Mouse (Mus musculus): ENCODE measurements around the gene Fbxo34. TPM values are rescaled to one million over a fixed set of nuclear protein-coding genes. Genes with fewer than 3 reads are reported as not detected.

Fbxo34 gene
- polyA plus RNA-seq, 1 experiment from 2014 or later: 23.5 TPM

- no peak overlapping the region for H3K9ac ChIP-seq (ENCODE audit: low read depth, low read length)
- no peak overlapping the region for H3K4me2 ChIP-seq (ENCODE audit: low read depth, low read length)
- WGBS: 77% methylated on average over 3 of the region's 3 CpGs
- ATAC-seq (ENCODE audit: low read depth): no peak
- H3K36me3 ChIP-seq (ENCODE audit: control insufficient read depth, insufficient read depth, low read length): no peaks in the 10 kb centered on the region; the same call in 1 of the 2 replicates
- H3K27ac ChIP-seq (replicated peaks; ENCODE audit: low read depth, low read length): no peak overlapping the region
- H3K27me3 ChIP-seq (replicated peaks; ENCODE audit: control insufficient read depth, insufficient read depth, low read length): no peaks in the 10 kb centered on the region
- no peak overlapping the region for H3K4me3 ChIP-seq (ENCODE audit: low read depth, low read length)
- H3K4me1 ChIP-seq (ENCODE audit: control insufficient read depth, insufficient read depth, low read length): no peaks in the 10 kb centered on the region
- H3K9me3 ChIP-seq (ENCODE audit: control insufficient read depth, low read length): no peaks in the 10 kb centered on the region
- no peak for DNase-seq (ENCODE audit: low spot score)
These were observed 46.9 kb downstream of the Fbxo34 start for GRCm38 (mm10) chr14:47497166-47497565.

- no peak overlapping the region for H3K4me3 ChIP-seq (ENCODE audit: low read depth, low read length)
- no peaks in the 10 kb centered on the region for H3K4me1 ChIP-seq (ENCODE audit: control insufficient read depth, insufficient read depth, low read length)
- H3K36me3 ChIP-seq (ENCODE audit: control insufficient read depth, insufficient read depth, low read length): no peaks in the 10 kb centered on the region; the same call in 1 of the 2 replicates
- DNase-seq (ENCODE audit: low spot score) (no peak), ATAC-seq (ENCODE audit: low read depth) (no peak)
- H3K4me2 ChIP-seq (ENCODE audit: low read depth, low read length): no peak overlapping the region
- no peaks in the 10 kb centered on the region for H3K9me3 ChIP-seq (ENCODE audit: control insufficient read depth, low read length)
- no peak overlapping the region for H3K27ac ChIP-seq (replicated peaks; ENCODE audit: low read depth, low read length)
- 59% methylated on average over 5 of the region's 5 CpGs for WGBS
- H3K27me3 ChIP-seq (replicated peaks; ENCODE audit: control insufficient read depth, insufficient read depth, low read length): no peaks in the 10 kb centered on the region
- H3K9ac ChIP-seq (ENCODE audit: low read depth, low read length): no peak overlapping the region
These were observed 48.4 kb downstream of the Fbxo34 start for GRCm38 (mm10) chr14:47498632-47499031.

GRCm38 (mm10) chr14:47504036-47504435 is 53.8 kb downstream of the Fbxo34 start:
- 81% methylated on average over 3 of the region's 3 CpGs for WGBS
- ATAC-seq (ENCODE audit: low read depth): no peak

DNA sequence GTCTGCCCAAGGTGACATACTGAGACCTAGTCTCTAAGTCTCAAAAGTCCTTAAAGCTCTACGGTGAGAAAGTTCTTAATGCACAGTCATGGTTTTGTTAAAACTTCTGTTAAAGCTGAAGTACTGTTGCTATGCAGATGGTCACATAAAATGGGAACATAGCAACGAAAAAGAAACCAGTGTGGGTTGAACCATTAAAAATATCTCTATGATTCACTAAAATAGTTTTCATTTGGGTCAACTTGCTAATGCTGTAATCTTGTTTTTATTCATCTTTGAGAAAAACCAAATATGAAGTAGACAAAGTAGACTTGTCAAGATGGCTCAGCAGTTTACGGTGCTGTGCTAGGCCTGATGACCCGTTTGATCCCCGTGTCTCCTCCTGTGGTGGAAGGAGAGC is 56.5 kb downstream of the Fbxo34 start:
- no peak overlapping the region for H3K9ac ChIP-seq (ENCODE audit: low read depth, low read length)
- H3K27ac ChIP-seq (replicated peaks; ENCODE audit: low read depth, low read length): no peak overlapping the region
- no peaks in the 10 kb centered on the region for H3K27me3 ChIP-seq (replicated peaks; ENCODE audit: control insufficient read depth, insufficient read depth, low read length)
- no peak overlapping the region for H3K4me2 ChIP-seq (ENCODE audit: low read depth, low read length)
- H3K4me3 ChIP-seq (ENCODE audit: low read depth, low read length): no peak overlapping the region
- ATAC-seq (ENCODE audit: low read depth) (no peak), DNase-seq (ENCODE audit: low spot score) (no peak)
- H3K4me1 ChIP-seq (ENCODE audit: control insufficient read depth, insufficient read depth, low read length): no peaks in the 10 kb centered on the region
- WGBS: 95% methylated on average over 5 of the region's 5 CpGs
- peaks cover 5% of the 10 kb centered on the region; the same call in 1 of the 2 replicates for H3K36me3 ChIP-seq (ENCODE audit: control insufficient read depth, insufficient read depth, low read length)
- no peaks in the 10 kb centered on the region for H3K9me3 ChIP-seq (ENCODE audit: control insufficient read depth, low read length)

More at GRCm38 (mm10) chr14:47504036-47504435, 53.8 kb downstream of the Fbxo34 start:
- Histone ChIP-seq H3K36me3 (ENCODE audit: control insufficient read depth, insufficient read depth, low read length) (peaks cover 5% of the 10 kb centered on the region; the same call in 1 of the 2 replicates), H3K4me2 (ENCODE audit: low read depth, low read length) (no peak overlapping the region), H3K4me1 (ENCODE audit: control insufficient read depth, insufficient read depth, low read length) (no peaks in the 10 kb centered on the region), H3K9me3 (ENCODE audit: control insufficient read depth, low read length) (no peaks in the 10 kb centered on the region), H3K9ac (ENCODE audit: low read depth, low read length) (no peak overlapping the region), H3K27me3 (replicated peaks; ENCODE audit: control insufficient read depth, insufficient read depth, low read length) (no peaks in the 10 kb centered on the region), H3K4me3 (ENCODE audit: low read depth, low read length) (no peak overlapping the region), H3K27ac (replicated peaks; ENCODE audit: low read depth, low read length) (no peak overlapping the region)
- no peak for DNase-seq (ENCODE audit: low spot score)

DNA sequence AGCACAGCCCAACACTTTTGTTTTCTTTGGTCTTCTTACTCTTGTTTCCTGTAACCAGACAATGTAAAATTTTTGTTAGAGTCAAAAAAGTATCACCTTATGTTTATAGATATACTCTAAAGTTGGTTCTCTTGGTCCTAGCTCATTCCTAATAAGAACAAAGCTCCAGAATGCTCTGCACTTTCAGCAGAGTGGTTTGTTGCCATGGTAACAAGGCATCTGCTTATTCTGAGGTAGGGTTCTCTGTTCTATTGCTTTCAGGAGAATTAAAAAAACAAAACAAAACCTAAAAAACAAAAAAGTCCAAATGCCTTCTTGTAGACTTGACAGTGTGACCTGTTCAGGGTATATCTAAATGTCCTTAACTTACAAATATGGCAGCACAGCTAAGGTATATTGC is 57.8 kb downstream of the Fbxo34 start:
- no peak overlapping the region for H3K4me3 ChIP-seq (ENCODE audit: low read depth, low read length)

GRCm38 (mm10) chr14:47510244-47510643 is 60.0 kb downstream of the Fbxo34 start:
- no peak for ATAC-seq (ENCODE audit: low read depth)
- no peaks in the 10 kb centered on the region for H3K4me1 ChIP-seq (ENCODE audit: control insufficient read depth, insufficient read depth, low read length)
- H3K9me3 ChIP-seq (ENCODE audit: control insufficient read depth, low read length): no peaks in the 10 kb centered on the region
- H3K27ac ChIP-seq (replicated peaks; ENCODE audit: low read depth, low read length): no peak overlapping the region
- no peak overlapping the region for H3K9ac ChIP-seq (ENCODE audit: low read depth, low read length)
- DNase-seq (ENCODE audit: low spot score): no peak
- WGBS: 83% methylated on average over 4 of the region's 4 CpGs
- no peak overlapping the region for H3K4me3 ChIP-seq (ENCODE audit: low read depth, low read length)
- H3K36me3 ChIP-seq (ENCODE audit: control insufficient read depth, insufficient read depth, low read length): 0 out of 2 replicates have a peak, but pooled peaks cover 3% of the 10 kb centered on the region
- no peak overlapping the region for H3K4me2 ChIP-seq (ENCODE audit: low read depth, low read length)
- no peaks in the 10 kb centered on the region for H3K27me3 ChIP-seq (replicated peaks; ENCODE audit: control insufficient read depth, insufficient read depth, low read length)

More for the DNA sequence above, 57.8 kb downstream of the Fbxo34 start:
- H3K27ac ChIP-seq (replicated peaks; ENCODE audit: low read depth, low read length): no peak overlapping the region
- ATAC-seq (ENCODE audit: low read depth): no peak
- no peaks in the 10 kb centered on the region for H3K27me3 ChIP-seq (replicated peaks; ENCODE audit: control insufficient read depth, insufficient read depth, low read length)
- H3K9ac ChIP-seq (ENCODE audit: low read depth, low read length): no peak overlapping the region
- no peak for DNase-seq (ENCODE audit: low spot score)
- no peak overlapping the region for H3K4me2 ChIP-seq (ENCODE audit: low read depth, low read length)
- H3K36me3 ChIP-seq (ENCODE audit: control insufficient read depth, insufficient read depth, low read length): 0 out of 2 replicates have a peak, but pooled peaks cover 5% of the 10 kb centered on the region
- no peaks in the 10 kb centered on the region for H3K9me3 ChIP-seq (ENCODE audit: control insufficient read depth, low read length)
- H3K4me1 ChIP-seq (ENCODE audit: control insufficient read depth, insufficient read depth, low read length): no peaks in the 10 kb centered on the region

DNA sequence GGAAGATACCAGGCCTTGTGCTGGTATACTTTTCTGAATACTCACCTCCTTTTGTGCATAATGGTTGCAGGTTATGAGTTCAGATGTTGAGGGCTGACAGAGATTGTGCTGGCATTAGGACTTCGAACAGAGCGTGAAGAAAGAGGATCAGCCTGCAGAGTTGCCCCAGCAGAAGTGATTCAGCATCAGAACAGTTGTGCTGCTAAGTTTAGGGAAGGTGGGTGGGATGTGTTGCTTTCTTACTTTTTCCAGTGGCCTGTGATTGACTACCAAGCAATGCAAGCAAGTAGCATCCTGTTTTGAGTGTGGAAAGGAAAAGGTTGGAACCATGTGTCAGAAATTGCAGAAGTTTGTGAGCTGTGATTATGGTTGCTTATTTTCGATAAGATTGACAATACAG is 63.4 kb downstream of the Fbxo34 start:
- Histone ChIP-seq H3K4me3 (ENCODE audit: low read depth, low read length) (no peak overlapping the region), H3K27me3 (replicated peaks; ENCODE audit: control insufficient read depth, insufficient read depth, low read length) (no peaks in the 10 kb centered on the region), H3K4me2 (ENCODE audit: low read depth, low read length) (no peak overlapping the region), H3K27ac (replicated peaks; ENCODE audit: low read depth, low read length) (no peak overlapping the region), H3K4me1 (ENCODE audit: control insufficient read depth, insufficient read depth, low read length) (no peaks in the 10 kb centered on the region), H3K9ac (ENCODE audit: low read depth, low read length) (no peak overlapping the region), H3K36me3 (ENCODE audit: control insufficient read depth, insufficient read depth, low read length) (no peaks in the 10 kb centered on the region), H3K9me3 (ENCODE audit: control insufficient read depth, low read length) (no peaks in the 10 kb centered on the region)
- ATAC-seq (ENCODE audit: low read depth) (no peak), DNase-seq (ENCODE audit: low spot score) (no peak)
- WGBS: 89% methylated on average over 3 of the region's 3 CpGs

- ATAC-seq (ENCODE audit: low read depth) (no peak), DNase-seq (ENCODE audit: low spot score) (peak; percentile 23)
- Histone ChIP-seq H3K9ac (ENCODE audit: low read depth, low read length) (no peak overlapping the region), H3K9me3 (ENCODE audit: control insufficient read depth, low read length) (no peaks in the 10 kb centered on the region), H3K4me1 (ENCODE audit: control insufficient read depth, insufficient read depth, low read length) (no peaks in the 10 kb centered on the region), H3K27me3 (replicated peaks; ENCODE audit: control insufficient read depth, insufficient read depth, low read length) (no peaks in the 10 kb centered on the region), H3K4me3 (ENCODE audit: low read depth, low read length) (no peak overlapping the region), H3K4me2 (ENCODE audit: low read depth, low read length) (no peak overlapping the region), H3K27ac (replicated peaks; ENCODE audit: low read depth, low read length) (no peak overlapping the region), H3K36me3 (ENCODE audit: control insufficient read depth, insufficient read depth, low read length) (no peaks in the 10 kb centered on the region)
- 53% methylated on average over 7 of the region's 7 CpGs for WGBS
These were observed 64.7 kb downstream of the Fbxo34 start for GRCm38 (mm10) chr14:47514816-47515453.

DNA sequence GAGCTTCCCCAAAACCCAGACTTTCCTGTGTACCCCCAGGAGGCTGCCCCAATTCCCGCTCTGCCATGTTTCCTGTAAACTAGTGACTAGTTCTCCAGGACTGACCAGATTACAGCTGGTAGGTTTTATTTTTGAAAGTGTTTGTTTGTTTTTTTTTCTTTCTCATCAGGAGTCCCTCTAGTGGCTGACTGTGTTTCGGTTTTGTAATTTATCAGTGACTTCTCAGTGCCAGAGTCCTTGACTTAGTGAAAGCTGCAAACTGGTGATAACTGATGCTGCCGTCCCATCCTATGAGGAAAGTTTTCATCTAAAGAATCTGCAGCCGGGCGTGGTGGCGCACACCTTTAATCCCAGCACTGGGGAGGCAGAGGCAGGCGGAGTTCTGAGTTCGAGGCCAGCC is 65.4 kb downstream of the Fbxo34 start:
- ATAC-seq (ENCODE audit: low read depth): no peak
- Histone ChIP-seq H3K36me3 (ENCODE audit: control insufficient read depth, insufficient read depth, low read length) (no peaks in the 10 kb centered on the region), H3K27me3 (replicated peaks; ENCODE audit: control insufficient read depth, insufficient read depth, low read length) (no peaks in the 10 kb centered on the region), H3K4me2 (ENCODE audit: low read depth, low read length) (no peak overlapping the region), H3K4me1 (ENCODE audit: control insufficient read depth, insufficient read depth, low read length) (no peaks in the 10 kb centered on the region), H3K27ac (replicated peaks; ENCODE audit: low read depth, low read length) (no peak overlapping the region), H3K4me3 (ENCODE audit: low read depth, low read length) (no peak overlapping the region), H3K9ac (ENCODE audit: low read depth, low read length) (no peak overlapping the region), H3K9me3 (ENCODE audit: control insufficient read depth, low read length) (no peaks in the 10 kb centered on the region)
- WGBS: 93% methylated on average over 8 of the region's 8 CpGs
- DNase-seq (ENCODE audit: low spot score): no peak
